ENCODE assay signal across 8 mouse cellular contexts in genomic region chr11:88206576-88206975, GRCm38 (mm10). TPM values are rescaled to one million over a fixed set of nuclear protein-coding genes. Genes with fewer than 3 reads are reported as not detected.
A peak's percentile ranks its signal among the peaks of the same experiment; 100 is the strongest.
DNase-seq lines count a peak whose midpoint lies in the region; ATAC-seq and TF ChIP-seq lines count a peak whose summit lies in the region.
"Not testable (repeated sequence)": the region's sequence is repeated elsewhere in the genome, so short reads cannot be mapped to it uniquely, and the experiment has no call there.

No protein-coding gene starts in this region.

- H3K4me3 ChIP-seq in CH12.LX (replicated peaks in 1 of 3; ENCODE audit: low read depth in 2 of 3, low read length in 2 of 3, poor library complexity in 1 of 3); bone marrow macrophage, adult 2 months (ENCODE audit: insufficient read depth, low read length); heart, adult 2 months; kidney, adult 2 months (ENCODE audit: insufficient read depth, low read depth, low read length); left cerebral cortex, adult 2 months; lung, embryonic 14.5 days (ENCODE audit: low read depth, low read length): not testable (repeated sequence)

- H3K4me1 ChIP-seq in CH12.LX (ENCODE audit: control insufficient read depth in 1 of 2, insufficient read depth in 2 of 2), result peaks cover 17 to 42% of the 10 kb centered on the region in 2 experiments
- peaks cover 19% of the 10 kb centered on the region for H3K4me1 ChIP-seq in bone marrow macrophage, adult 2 months (ENCODE audit: control insufficient read depth, insufficient read depth, low read length)
- H3K4me1 ChIP-seq in heart, adult 2 months (ENCODE audit: control insufficient read depth, insufficient read depth, low read length); lung, embryonic 14.5 days (ENCODE audit: insufficient read depth): not testable (repeated sequence)
- peaks cover 13% of the 10 kb centered on the region; the same call in 1 of the 2 replicates for H3K4me1 ChIP-seq in kidney, adult 2 months (ENCODE audit: control insufficient read depth, insufficient read depth, low read length)

- peaks cover 15% of the 10 kb centered on the region for H3K79me2 ChIP-seq in CH12.LX (replicated peaks; ENCODE audit: control insufficient read depth, extremely low read depth, insufficient read depth, poor library complexity, severe bottlenecking)
- not testable (repeated sequence) for H3K79me2 ChIP-seq in heart, adult 2 months (replicated peaks; ENCODE audit: control insufficient read depth, insufficient read depth, low read length)

- WGBS in heart, adult 2 months, result 71% methylated on average over 8 of the region's 8 CpGs
- WGBS in kidney, adult 2 months, result 74% methylated on average over 8 of the region's 8 CpGs
- WGBS in lung, embryonic 14.5 days, result 78% methylated on average over 8 of the region's 8 CpGs

- H3K9me3 ChIP-seq in CH12.LX (replicated peaks; ENCODE audit: low read length); lung, embryonic 14.5 days (ENCODE audit: low read depth, low read length): not testable (repeated sequence)

- H3K4me2 ChIP-seq in CH12.LX (ENCODE audit: insufficient read depth, low read depth, poor library complexity, severe bottlenecking); lung, embryonic 14.5 days: not testable (repeated sequence)

- intact Hi-C loops in heart, adult 2 months (cut with DNase I); left cerebral cortex, adult 2 months (cut with DNase I): not testable (repeated sequence)

- H3K27me3 ChIP-seq in CH12.LX (replicated peaks), result peaks cover 17% of the 10 kb centered on the region
- not testable (repeated sequence) for H3K27me3 ChIP-seq in heart, adult 2 months (ENCODE audit: control insufficient read depth, insufficient read depth, low read length); kidney, adult 2 months (replicated peaks; ENCODE audit: control insufficient read depth, insufficient read depth, low read length); lung, embryonic 14.5 days (ENCODE audit: insufficient read depth, low read length)

- DNase-seq in 3T3-L1 (ENCODE audit: low read depth, low spot score), result peak; percentile 82
- not testable (repeated sequence) for DNase-seq in CH12.LX (ENCODE audit: extremely low read depth); heart, adult 2 months; kidney, adult 2 months; left cerebral cortex, adult 2 months (ENCODE audit: extremely low spot score in 1 of 2, low spot score in 2 of 2)
- DNase-seq in lung, embryonic 14.5 days, result peak; percentile 50
- peak; percentile 37 for DNase-seq in naive thymus-derived CD4-positive, alpha-beta T cell, adult 2 months (ENCODE audit: low read depth)

- in situ Hi-C loops in CH12.LX (cut with MboI; ENCODE audit: low pct_ligation_motif_present, low pct_unique_long_range_greater_than_20kb, low sequenced_read_pairs), result not testable (repeated sequence)

- TF ChIP-seq EP300 in CH12.LX (IDR thresholded peaks at IDR 0.05; ENCODE audit: low read length); heart, adult 2 months (IDR thresholded peaks at IDR 0.05; ENCODE audit: insufficient read depth, low read depth, low read length): not testable (repeated sequence)

- not testable (repeated sequence) for TF ChIP-seq POLR2A in CH12.LX (IDR thresholded peaks at IDR 0.05; ENCODE audit: low read depth, low read length); bone marrow macrophage, adult 2 months (IDR thresholded peaks at IDR 0.05; ENCODE audit: borderline replicate concordance, low read depth, low read length); heart, adult 2 months (IDR thresholded peaks at IDR 0.05; ENCODE audit: insufficient read depth, low read depth, low read length); kidney, adult 2 months (IDR thresholded peaks at IDR 0.05; ENCODE audit: low read depth, low read length)

- TF ChIP-seq CTCF in CH12.LX (conservative IDR thresholded peaks at IDR 0.05 in 1 of 2, IDR thresholded peaks at IDR 0.05 in 1 of 2; ENCODE audit: low read depth in 2 of 2, low read length in 2 of 2), result peak in 1 of 2 experiments; percentile 67; a peak in 2 of 4 replicates
- 0 out of 2 replicates have a peak, but pooled peaks have one; percentile 8 for TF ChIP-seq CTCF in bone marrow macrophage, adult 2 months (IDR thresholded peaks at IDR 0.05; ENCODE audit: low read depth, low read length)
- peak; percentile 58 for TF ChIP-seq CTCF in heart, adult 2 months (IDR thresholded peaks at IDR 0.05)
- TF ChIP-seq CTCF in kidney, adult 2 months (conservative IDR thresholded peaks at IDR 0.05; ENCODE audit: insufficient read depth, insufficient read length, low read depth, low read length), result peak; percentile 30; the same call in 1 of the 2 replicates
- peak; percentile 42 for TF ChIP-seq CTCF in left cerebral cortex, adult 2 months (IDR thresholded peaks at IDR 0.05)
- peak; percentile 49 for TF ChIP-seq CTCF in lung, embryonic 14.5 days (IDR thresholded peaks at IDR 0.05; ENCODE audit: low read depth)

- H3K36me3 ChIP-seq in CH12.LX (replicated peaks in 1 of 2; ENCODE audit: control insufficient read depth in 1 of 2, insufficient read depth in 1 of 2, low read length in 1 of 2), result peaks cover 35 to 49% of the 10 kb centered on the region in 2 experiments
- not testable (repeated sequence) for H3K36me3 ChIP-seq in heart, adult 2 months (ENCODE audit: control insufficient read depth, insufficient read depth, low read length); kidney, adult 2 months (ENCODE audit: control insufficient read depth, insufficient read depth, low read length)
- peaks cover 37% of the 10 kb centered on the region for H3K36me3 ChIP-seq in lung, embryonic 14.5 days (ENCODE audit: insufficient read depth)

- H3K27ac ChIP-seq in CH12.LX (ENCODE audit: insufficient read depth, low read depth); bone marrow macrophage, adult 2 months (ENCODE audit: insufficient read depth, low read depth, low read length); heart, adult 2 months; kidney, adult 2 months (ENCODE audit: insufficient read depth, low read depth, low read length); left cerebral cortex, adult 2 months; lung, embryonic 14.5 days (ENCODE audit: low read depth): not testable (repeated sequence)

- peak; percentile 12 for TF ChIP-seq RAD21 in CH12.LX (IDR thresholded peaks at IDR 0.05; ENCODE audit: low read depth, low read length)

- not testable (repeated sequence) for ATAC-seq in lung, embryonic 14.5 days (ENCODE audit: insufficient read depth)

- dilution Hi-C loops in CH12.LX (cut with MboI; ENCODE audit: extremely low pct_ligation_motif_present, extremely low pct_unique_long_range_greater_than_20kb, low sequenced_read_pairs), result not testable (repeated sequence)

- H3K9ac ChIP-seq in CH12.LX (ENCODE audit: insufficient read depth, low read depth); heart, adult 2 months (ENCODE audit: low read depth, low read length); lung, embryonic 14.5 days: not testable (repeated sequence)

TF ChIP-seq in CH12.LX, 34 proteins besides CTCF, POLR2A, EP300 and RAD21:
- TF ChIP-seq SMC3 (IDR thresholded peaks at IDR 0.05; ENCODE audit: low read depth, low read length) (peak; percentile 44; the same call in 1 of the 2 replicates), ZNF384 (IDR thresholded peaks at IDR 0.05; ENCODE audit: low read depth, low read length) (peak; percentile 89)

RNA-seq across cellular contexts. Expression of gene Mrps23, which starts 2.4 kb away (rescaled TPM):
- total RNA-seq in CH12.LX (2012; rRNA removed) (216 and 227 TPM in 2 replicates), CH12.LX (2014; rRNA removed) (185 and 213 TPM in 2 replicates)
- 233 and 262 TPM in 2 replicates for polyA plus RNA-seq in CH12.LX (2012; ENCODE audit: insufficient read length, low read depth)
- 60.4 and 67.9 TPM in 2 replicates for polyA plus RNA-seq in bone marrow macrophage, adult 2 months (2012; ENCODE audit: insufficient read depth, insufficient read length, missing spikeins)
- 100 to 1,000 TPM; 303 to 314 TPM for total RNA-seq in heart, adult 2 months (2021)
- polyA plus RNA-seq in heart, adult 2 months (2012; rRNA removed), result 121 and 142 TPM in 2 replicates
- 53.0 and 61.6 TPM in 2 replicates for polyA plus RNA-seq in kidney, adult 2 months (2012; rRNA removed)
- 10 to 100 TPM; 66.4 to 71.1 TPM for total RNA-seq in left cerebral cortex, adult 2 months (2021)
- 55.1 and 57.6 TPM in 2 replicates for polyA plus RNA-seq in lung, embryonic 14.5 days (2014; fragmentation: Nextera tagmentation; extraction: Ambion mirVana)
